7 mouse cellular contexts compared by ENCODE assay signal in the genomic region with DNA sequence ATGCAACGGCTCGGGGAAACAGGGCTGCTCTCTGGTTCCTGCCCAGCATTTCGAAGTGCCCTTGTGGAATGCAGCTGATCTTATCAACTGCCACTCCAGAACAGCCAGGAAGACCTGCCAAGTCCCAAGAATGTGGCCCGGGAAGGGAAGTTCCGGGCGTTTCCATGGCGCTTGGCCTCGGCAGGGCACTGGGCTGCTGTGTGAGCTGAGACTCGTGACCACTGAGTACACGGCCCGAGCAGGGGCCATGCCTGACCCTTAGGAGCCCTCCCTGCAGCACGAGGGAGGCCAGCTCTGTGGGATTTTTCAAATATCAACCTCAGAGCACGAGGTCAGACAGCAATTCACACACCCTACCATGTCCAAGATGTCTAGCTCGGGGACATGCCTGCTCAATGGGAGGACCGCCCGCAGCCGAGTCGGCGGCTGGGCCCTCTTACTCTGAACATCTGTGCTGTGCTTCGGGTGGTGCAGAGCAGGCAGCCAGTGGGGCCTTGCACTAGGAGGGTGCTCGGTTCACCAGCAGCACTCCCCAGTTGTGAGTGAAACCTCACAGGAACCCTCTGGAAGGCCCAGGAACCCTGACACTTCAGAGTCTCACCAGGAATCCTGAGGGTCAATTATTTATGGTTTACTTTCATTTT. TPM values are rescaled to one million over a fixed set of nuclear protein-coding genes. Genes with fewer than 3 reads are reported as not detected.
A peak's percentile ranks its signal among the peaks of the same experiment; 100 is the strongest.
DNase-seq lines count a peak whose midpoint lies in the region; ATAC-seq and TF ChIP-seq lines count a peak whose summit lies in the region.

No protein-coding gene starts in this region.

- TF ChIP-seq EP300 in liver, postnatal 0 days (IDR thresholded peaks at IDR 0.05; ENCODE audit: low read depth) = no peak

- WGBS in intestine, embryonic 16.5 days = 33% methylated on average over 21 of the region's 21 CpGs
- WGBS in liver, postnatal 0 days (ENCODE audit: insufficient replicate concordance) = 14% methylated on average over 21 of the region's 21 CpGs

- peak overlapping the region; percentile 76 for H3K27ac ChIP-seq in intestine, embryonic 16.5 days (ENCODE audit: low read length)
- H3K27ac ChIP-seq in liver, postnatal 0 days (ENCODE audit: low read depth) = peak overlapping the region; percentile 99

- ATAC-seq in intestine, embryonic 16.5 days = peak; percentile 30; the same call in 1 of the 2 replicates
- ATAC-seq in liver, postnatal 0 days = no peak

- H3K4me3 ChIP-seq in intestine, embryonic 16.5 days (ENCODE audit: low read length) = no peak overlapping the region
- peak overlapping the region; percentile 82; the same call in 1 of the 2 replicates for H3K4me3 ChIP-seq in liver, postnatal 0 days (ENCODE audit: low read depth, low read length)

- no peaks in the 10 kb centered on the region for H3K27me3 ChIP-seq in intestine, embryonic 16.5 days (replicated peaks; ENCODE audit: control insufficient read depth, insufficient read depth, low read length)
- no peaks in the 10 kb centered on the region for H3K27me3 ChIP-seq in liver, postnatal 0 days (ENCODE audit: insufficient read depth, low read length)

- H3K4me2 ChIP-seq in intestine, embryonic 16.5 days (ENCODE audit: low read depth, low read length) = peak overlapping the region; percentile 26; the same call in 1 of the 2 replicates
- H3K4me2 ChIP-seq in liver, postnatal 0 days (ENCODE audit: low read depth, low read length) = peak overlapping the region; percentile 82

- H3K4me1 ChIP-seq in intestine, embryonic 16.5 days (ENCODE audit: control insufficient read depth, insufficient read depth, low read length) = peaks cover 52% of the 10 kb centered on the region
- H3K4me1 ChIP-seq in liver, postnatal 0 days (ENCODE audit: insufficient read depth) = peaks cover 75% of the 10 kb centered on the region

- H3K9ac ChIP-seq in intestine, embryonic 16.5 days (ENCODE audit: low read depth, low read length) = peak overlapping the region; percentile 43; the same call in 1 of the 2 replicates
- peak overlapping the region; percentile 83 for H3K9ac ChIP-seq in liver, postnatal 0 days (replicated peaks)

- H3K9me3 ChIP-seq in intestine, embryonic 16.5 days (ENCODE audit: control insufficient read depth, low read length) = no peaks in the 10 kb centered on the region
- no peaks in the 10 kb centered on the region for H3K9me3 ChIP-seq in liver, postnatal 0 days (ENCODE audit: low read length)

- peak; percentile 95 for DNase-seq in Muller cell, postnatal 12 days (ENCODE audit: inconsistent ontology term)
- DNase-seq in adrenal gland, postnatal 10 days = peak; percentile 86
- peak; percentile 46 to 65 for DNase-seq in gastrocnemius, postnatal 4 days (ENCODE audit: low spot score in 2 of 2)
- peak; percentile 57 for DNase-seq in liver, postnatal 0 days
- peak; percentile 43 to 50 for DNase-seq in spleen, postnatal 36 days (ENCODE audit: low spot score in 2 of 2)
- no peak for DNase-seq in right cerebral cortex, postnatal 14 days

- H3K36me3 ChIP-seq in intestine, embryonic 16.5 days (ENCODE audit: control insufficient read depth, insufficient read depth, low read length) = no peaks in the 10 kb centered on the region
- H3K36me3 ChIP-seq in liver, postnatal 0 days (replicated peaks; ENCODE audit: insufficient read depth, low read length) = peaks cover 4% of the 10 kb centered on the region

- TF ChIP-seq CTCF in liver, postnatal 0 days (IDR thresholded peaks at IDR 0.05; ENCODE audit: low read depth) = no peak

RNA-seq across cellular contexts. Expression of gene Gpr146, which starts 1.6 kb away (rescaled TPM):
- 10 to 100 TPM; 12.0 to 13.2 TPM for total RNA-seq in adrenal gland, postnatal 10 days (2021)
- total RNA-seq in gastrocnemius, postnatal 4 days (2021) = 10 to 100 TPM in 1 of 2 experiments, 1 to 10 TPM in 1; 8.8 to 10.2 TPM
- 2.3 and 2.5 TPM in 2 replicates for polyA plus RNA-seq in intestine, embryonic 16.5 days (2015; fragmentation: Nextera tagmentation; extraction: Ambion mirVana)
- 14.5 and 14.7 TPM in 2 replicates for polyA plus RNA-seq in liver, postnatal 0 days (2015; fragmentation: Nextera tagmentation; extraction: Ambion mirVana)

RNA-seq across cellular contexts. Expression of gene C130050O18Rik, which starts 26.0 kb away (rescaled TPM):
- total RNA-seq in adrenal gland, postnatal 10 days (2021) = under 1 TPM; 0.81 to 0.91 TPM
- under 1 TPM; 0.80 to 0.88 TPM for total RNA-seq in gastrocnemius, postnatal 4 days (2021)
- polyA plus RNA-seq in intestine, embryonic 16.5 days (2015; fragmentation: Nextera tagmentation; extraction: Ambion mirVana) = 0.87 and 1.0 TPM in 2 replicates
- polyA plus RNA-seq in liver, postnatal 0 days (2015; fragmentation: Nextera tagmentation; extraction: Ambion mirVana) = 1.9 and 2.0 TPM in 2 replicates

RNA-seq across cellular contexts. Expression of gene Cyp2w1, which starts 26.7 kb away (rescaled TPM):
- not detected for total RNA-seq in adrenal gland, postnatal 10 days (2021)
- total RNA-seq in gastrocnemius, postnatal 4 days (2021) = not detected
- polyA plus RNA-seq in intestine, embryonic 16.5 days (2015; fragmentation: Nextera tagmentation; extraction: Ambion mirVana) = 33.9 and 44.0 TPM in 2 replicates
- polyA plus RNA-seq in liver, postnatal 0 days (2015; fragmentation: Nextera tagmentation; extraction: Ambion mirVana) = not detected in 2 replicates

RNA-seq across cellular contexts. Expression of gene Cox19, which starts 27.9 kb away (rescaled TPM):
- 10 to 100 TPM; 81.5 to 84.7 TPM for total RNA-seq in adrenal gland, postnatal 10 days (2021)
- total RNA-seq in gastrocnemius, postnatal 4 days (2021) = 10 to 100 TPM; 58.0 to 61.4 TPM
- polyA plus RNA-seq in intestine, embryonic 16.5 days (2015; fragmentation: Nextera tagmentation; extraction: Ambion mirVana) = 183 and 195 TPM in 2 replicates
- polyA plus RNA-seq in liver, postnatal 0 days (2015; fragmentation: Nextera tagmentation; extraction: Ambion mirVana) = 34.4 and 37.1 TPM in 2 replicates

RNA-seq across cellular contexts. Expression of gene Gper1, which starts 43.8 kb away (rescaled TPM):
- total RNA-seq in adrenal gland, postnatal 10 days (2021) = 1 to 10 TPM; 4.1 to 5.6 TPM
- 1 to 10 TPM; 3.9 to 4.4 TPM for total RNA-seq in gastrocnemius, postnatal 4 days (2021)
- 1.1 and 1.5 TPM in 2 replicates for polyA plus RNA-seq in intestine, embryonic 16.5 days (2015; fragmentation: Nextera tagmentation; extraction: Ambion mirVana)
- polyA plus RNA-seq in liver, postnatal 0 days (2015; fragmentation: Nextera tagmentation; extraction: Ambion mirVana) = 0.09 and 0.11 TPM in 2 replicates
